Mouse (Mus musculus) CD4-positive, CD25-positive, alpha-beta regulatory T cell, adult 2 months (primary cell): Measurements from ENCODE around the gene Cfb.

Experiments used
- DNase-seq: peaks from one replicate; pipeline ENCODE4 v3.0.0-alpha.2; 2012; ENCODE audit warnings: low read depth, low spot score

Gene Cfb

GRCm38 (mm10) chr17:34884704-34885103, 22.4 kb upstream of the Cfb start:
- no peak for DNase-seq

- no peak for DNase-seq
These were observed 21.0 kb upstream of the Cfb start for GRCm38 (mm10) chr17:34883332-34883731.

- DNase-seq, result no peak
These were observed 19.5 kb upstream of the Cfb start, which contains the start of gene Gm20547 for GRCm38 (mm10) chr17:34881683-34882310. Gene Gm20547 (minus strand): TSS chr17:34882042.

- no peak for DNase-seq
These were observed 18.8 kb upstream of the Cfb start for GRCm38 (mm10) chr17:34881166-34881565.

GRCm38 (mm10) chr17:34879336-34879879, 17.1 kb upstream of the Cfb start, which contains the start of gene Zbtb12:
Gene Zbtb12 (plus strand): TSS chr17:34879483.
- peak; percentile 58 for DNase-seq

- no peak for DNase-seq
These were observed 12.0 kb upstream of the Cfb start for GRCm38 (mm10) chr17:34874321-34874720.

DNA sequence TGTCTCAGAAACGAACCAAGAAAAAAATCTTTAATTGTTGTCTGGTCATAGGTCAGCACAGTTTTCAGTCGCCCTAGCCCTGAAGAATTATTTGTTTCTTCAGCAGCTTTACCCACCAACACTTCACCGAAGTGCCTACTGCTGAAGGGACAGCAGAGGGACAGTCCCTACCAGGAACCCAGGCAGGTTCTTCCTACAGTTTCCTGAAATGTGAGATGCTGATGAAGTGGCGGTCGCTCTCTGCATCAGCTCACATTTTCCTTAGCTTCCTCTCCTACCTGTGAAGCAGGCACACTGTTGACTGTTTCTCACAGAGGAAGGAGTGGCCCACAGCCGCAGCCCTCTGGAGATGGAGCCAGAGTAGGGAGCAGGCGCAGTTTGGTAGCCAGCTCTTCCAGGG, 3.7 kb upstream of the Cfb start:
- DNase-seq, result no peak

GRCm38 (mm10) chr17:34861704-34862415, 458 bp downstream of the Cfb start:
- no peak for DNase-seq

DNA sequence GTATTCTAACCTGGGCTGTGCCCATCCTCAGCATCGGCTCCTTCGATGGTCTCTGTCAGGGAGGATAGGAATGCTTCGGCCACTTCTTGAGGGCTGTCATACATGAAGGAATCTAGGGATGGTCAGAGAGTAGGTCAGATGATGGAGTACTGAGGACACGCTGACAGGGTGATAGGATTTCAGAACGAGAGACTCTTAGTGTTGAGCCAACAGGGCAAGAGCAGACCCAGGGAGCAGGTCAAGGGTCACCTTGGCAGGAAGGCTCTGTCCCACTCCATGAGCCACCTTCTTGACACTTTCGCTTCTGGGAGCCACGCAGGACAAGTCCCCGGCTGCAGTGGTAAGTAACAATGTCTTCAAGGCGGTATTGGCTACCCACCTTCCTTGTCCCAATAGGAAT, 1.8 kb downstream of the Cfb start:
- DNase-seq, result no peak

- no peak for DNase-seq
These were observed 3.6 kb downstream of the Cfb start for GRCm38 (mm10) chr17:34858670-34859069.

GRCm38 (mm10) chr17:34855825-34856224, 6.5 kb downstream of the Cfb start:
- peak; percentile 73 for DNase-seq

- no peak for DNase-seq
These were observed 7.6 kb downstream of the Cfb start for GRCm38 (mm10) chr17:34854761-34855160.

- DNase-seq, result no peak
These were observed 8.8 kb downstream of the Cfb start for GRCm38 (mm10) chr17:34853511-34853910.

GRCm38 (mm10) chr17:34850517-34851125, 11.7 kb downstream of the Cfb start:
- DNase-seq, result no peak

DNA sequence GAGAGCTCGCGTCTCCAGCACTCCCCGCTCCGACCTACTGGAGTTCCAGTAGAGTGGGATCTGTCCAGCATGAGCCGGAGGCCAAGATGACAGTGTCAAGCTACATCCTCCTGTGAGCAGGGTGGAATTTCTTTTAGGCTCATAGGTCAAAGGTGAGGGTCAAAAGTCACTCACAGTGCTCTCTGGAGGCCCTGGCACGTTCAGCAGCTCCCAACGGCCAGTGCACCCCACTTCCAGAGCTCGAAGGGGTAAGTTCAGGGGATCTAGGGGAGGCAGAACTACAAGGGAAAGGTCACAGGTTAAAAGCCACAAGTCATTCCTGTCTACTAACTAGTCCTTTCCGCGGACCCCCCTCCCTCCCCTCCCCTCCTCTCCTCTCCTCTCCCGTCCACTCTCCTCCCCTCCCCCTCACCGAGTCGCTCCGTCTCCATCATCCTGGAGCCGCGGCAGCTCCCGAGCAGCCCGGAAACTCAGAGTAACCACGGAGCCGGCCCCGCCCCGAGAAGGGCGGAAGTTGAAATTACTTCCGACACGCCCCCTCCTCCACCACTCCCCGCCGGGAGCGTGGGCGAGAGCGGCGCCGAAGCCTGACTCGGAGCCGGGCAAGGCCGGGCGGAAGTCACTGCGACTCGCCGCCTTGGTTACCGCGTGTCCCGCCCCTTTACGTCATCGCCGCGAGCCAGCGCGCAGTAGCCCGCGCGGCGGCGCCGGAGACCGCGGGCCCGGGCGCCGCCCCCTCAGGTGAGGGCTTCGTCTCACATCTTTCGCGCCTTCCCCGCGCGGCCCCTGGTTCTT, 12.4 kb downstream of the Cfb start, which contains the start of the genes Skiv2l and Nelfe:
Skiv2l (minus strand) TSS at position 489 of the 795 bp plus-strand sequence.
Nelfe (plus strand) TSS at position 670 of the 795 bp plus-strand sequence.
- peak; percentile 99 for DNase-seq

DNA sequence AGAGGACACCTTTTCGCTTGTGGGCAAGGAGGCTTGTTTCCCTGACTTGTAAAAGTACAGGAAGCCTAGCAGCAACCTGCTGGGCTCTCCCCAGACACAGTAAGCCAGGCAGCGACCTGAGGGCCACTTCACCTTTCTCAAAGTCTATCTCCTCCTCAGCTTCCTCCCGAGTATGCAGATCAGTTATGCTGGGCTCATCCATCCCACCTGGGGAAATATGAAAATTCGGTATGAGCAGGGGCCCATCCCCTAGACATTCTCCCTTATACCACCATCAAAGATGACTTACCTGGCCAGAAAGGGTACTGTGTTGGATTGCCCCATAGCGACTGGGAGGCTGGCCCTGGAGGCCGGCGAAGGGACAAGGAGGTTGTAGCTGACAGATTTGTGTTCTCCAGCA, 14.7 kb downstream of the Cfb start:
- DNase-seq, result no peak

- DNase-seq, result no peak
These were observed 15.1 kb downstream of the Cfb start for GRCm38 (mm10) chr17:34847192-34847591.

DNA sequence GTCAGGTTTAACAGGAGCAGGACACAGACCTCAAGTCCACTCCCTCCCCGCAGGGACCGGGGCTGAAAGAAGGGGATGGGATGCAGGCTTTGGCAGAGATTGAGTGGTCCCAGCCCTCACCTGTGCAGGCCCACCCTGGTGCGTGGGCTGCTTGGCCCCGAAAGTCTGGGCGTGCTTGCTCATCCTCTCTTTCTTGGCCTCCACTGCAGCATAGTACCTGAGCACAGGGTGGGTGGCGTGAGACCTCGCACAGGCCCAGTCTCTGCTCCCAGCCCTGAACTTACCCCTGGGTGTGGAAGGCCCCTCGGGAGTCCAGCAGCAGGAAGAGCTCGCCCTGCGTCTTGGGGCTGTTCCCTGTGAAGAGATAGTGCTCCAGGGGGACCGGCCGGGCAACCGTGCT, 17.4 kb downstream of the Cfb start:
- DNase-seq, result no peak

- no peak for DNase-seq
These were observed 21.5 kb downstream of the Cfb start for GRCm38 (mm10) chr17:34840736-34841307.

DNA sequence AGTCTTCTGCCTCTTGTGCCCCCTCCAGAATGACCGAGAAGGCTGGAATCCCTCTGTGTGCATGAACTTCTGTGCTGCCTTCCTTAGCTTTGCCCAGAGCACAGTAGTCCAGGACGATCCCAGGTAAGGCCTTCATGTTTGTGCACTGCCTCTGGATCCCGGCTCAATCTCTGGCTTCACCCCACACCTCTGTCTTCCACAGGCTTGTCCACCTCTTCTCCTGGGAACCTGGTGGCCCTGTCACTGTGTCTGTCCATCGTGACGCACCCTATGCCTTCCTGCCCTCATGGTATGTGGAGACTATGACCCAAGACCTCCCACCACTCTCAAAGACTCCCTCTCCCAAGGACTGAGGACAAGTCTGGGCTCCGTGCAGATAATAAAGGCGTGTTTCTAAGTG, 23.5 kb downstream of the Cfb start:
- no peak for DNase-seq
